Mouse (Mus musculus) hindbrain, embryonic 15.5 days (tissue): ENCODE measurements around the gene Gm17334. TPM values are rescaled to one million over a fixed set of nuclear protein-coding genes. Genes with fewer than 3 reads are reported as not detected.

Experiments used
- ATAC-seq: fragments of 200-750 bp; cut with Nextera tagmentation; 2 replicates; pipeline ENCODE4 v1.8.0; 2017; ENCODE audit warnings: low read depth, moderate number of reproducible peaks, moderate TSS enrichment; ENCODE audit not compliant: low FRiP score
- H3K27ac ChIP-seq: fragments of 300-500 bp; sonication (generic); replicated peaks from 2 replicates; pipeline ENCODE4 v1.5.1; 2015; ENCODE audit warnings: mild to moderate bottlenecking, inconsistent platforms
- H3K27me3 ChIP-seq: fragments of 300-500 bp; sonication (generic); 2 replicates; pipeline ENCODE4 v1.6.1; 2015; ENCODE audit warnings: control low read depth, inconsistent platforms
- H3K36me3 ChIP-seq: fragments of 300-500 bp; sonication (generic); 2 replicates; pipeline ENCODE4 v1.6.1; 2015; ENCODE audit warnings: control low read depth, inconsistent platforms
- H3K4me1 ChIP-seq: fragments of 300-500 bp; sonication (generic); replicated peaks from 2 replicates; pipeline ENCODE4 v1.6.1; 2015; ENCODE audit warnings: control low read depth, inconsistent platforms
- H3K4me2 ChIP-seq: fragments of 300-500 bp; sonication (generic); 2 replicates; pipeline ENCODE4 v1.6.1; 2015; ENCODE audit warnings: moderate library complexity, mild to moderate bottlenecking, inconsistent platforms
- H3K4me3 ChIP-seq: fragments of 300-500 bp; sonication (generic); 2 replicates; pipeline ENCODE4 v1.5.1; 2015; ENCODE audit warnings: mild to moderate bottlenecking, inconsistent platforms
- H3K9ac ChIP-seq: fragments of 300-500 bp; sonication (generic); 2 replicates; pipeline ENCODE4 v1.6.1; 2015; ENCODE audit warnings: inconsistent platforms
- H3K9me3 ChIP-seq: fragments of 300-500 bp; sonication (generic); 2 replicates; pipeline ENCODE4 v1.6.1; 2016; ENCODE audit warnings: control low read depth, inconsistent platforms
- WGBS: fragments of 180-500 bp; shearing (Covaris S2); methylation state at CpG from one replicate; pipeline ENCODE4 v1.1.7; 2015; 5-methylcytosine and 5-hydroxymethylcytosine counted together
- polyA plus RNA-seq: library from polyadenylated mRNA; unstranded; fragments of >200 nt; fragmentation: Nextera tagmentation; extraction: Ambion mirVana; gene quantifications from 2 replicates; pipeline ENCODE4 v1.2.1, GENCODE M21; 2015

The Gm17334 gene
- polyA plus RNA-seq, 1 experiment from 2014 or later = not detected

- ATAC-seq = no peak
- H3K9me3 ChIP-seq = no peaks in the 10 kb centered on the region
- H3K27me3 ChIP-seq = no peaks in the 10 kb centered on the region
- no peak overlapping the region for H3K27ac ChIP-seq
- no peak overlapping the region for H3K9ac ChIP-seq
- H3K36me3 ChIP-seq = no peaks in the 10 kb centered on the region
- H3K4me1 ChIP-seq = no peaks in the 10 kb centered on the region
- WGBS = 44% methylated on average over 5 of the region's 5 CpGs
- H3K4me3 ChIP-seq = no peak overlapping the region
- no peak overlapping the region for H3K4me2 ChIP-seq
These were observed 36.4 kb upstream of the Gm17334 start for GRCm38 (mm10) chr11:53809354-53809753.

DNA sequence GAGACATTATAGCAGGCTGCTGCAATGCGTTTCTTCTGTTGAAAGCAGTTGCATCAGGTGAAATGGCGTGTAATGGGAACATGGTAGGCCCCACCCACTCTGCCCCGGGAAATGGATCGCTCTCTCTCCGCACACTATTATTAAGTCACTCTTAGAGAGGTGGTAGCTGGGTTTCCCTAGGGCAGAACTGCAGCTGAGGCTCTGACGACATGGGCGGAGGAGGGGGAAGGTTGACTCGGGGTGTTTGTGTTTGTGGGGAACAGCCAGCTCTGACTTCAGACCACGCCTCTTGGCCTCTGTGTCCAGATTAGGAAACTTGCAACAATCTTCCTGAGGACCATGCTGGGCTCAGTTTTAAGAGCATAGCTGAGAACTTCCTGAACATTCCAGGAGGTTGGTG is 32.8 kb upstream of the Gm17334 start:
- Histone ChIP-seq H3K4me1 (no peaks in the 10 kb centered on the region), H3K27ac (no peak overlapping the region), H3K9ac (no peak overlapping the region), H3K36me3 (no peaks in the 10 kb centered on the region), H3K4me2 (no peak overlapping the region), H3K9me3 (no peaks in the 10 kb centered on the region), H3K27me3 (no peaks in the 10 kb centered on the region), H3K4me3 (no peak overlapping the region)
- no peak for ATAC-seq
- WGBS = 70% methylated on average over 9 of the region's 9 CpGs

DNA sequence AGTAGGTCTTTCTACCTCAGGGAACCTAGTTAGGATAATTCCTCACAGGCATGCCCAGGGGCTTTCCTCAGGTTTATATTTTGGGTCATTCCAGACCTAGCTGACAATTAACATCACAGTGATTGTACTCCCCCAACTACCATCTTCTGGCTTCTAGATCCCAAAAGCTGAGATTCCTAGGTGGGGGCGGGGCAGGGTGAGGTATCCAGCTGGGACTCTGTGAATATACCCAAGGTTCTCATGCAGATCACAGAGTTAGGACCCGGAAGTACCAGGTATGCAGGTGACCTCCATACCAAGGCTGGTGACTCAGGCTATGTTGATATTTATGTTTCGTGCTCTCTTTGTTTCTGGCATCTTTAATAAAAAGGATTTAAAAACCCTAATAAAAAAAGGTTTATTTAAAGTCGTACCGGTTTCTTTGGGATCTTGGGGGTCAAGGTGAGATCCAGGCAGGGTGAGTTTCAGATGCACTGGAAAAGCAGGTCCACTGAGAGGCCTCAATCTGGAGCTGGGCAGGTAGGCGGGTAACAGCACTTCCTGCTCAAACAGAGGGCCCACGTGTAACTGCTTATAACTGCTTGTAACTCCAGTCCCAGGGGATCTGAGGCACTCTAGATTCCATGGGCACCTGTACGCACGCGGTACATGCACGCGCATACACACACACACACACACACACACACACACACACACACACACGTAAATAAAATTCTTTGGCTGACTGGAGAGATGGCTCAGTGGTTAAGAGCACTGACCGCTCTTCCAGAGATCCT is 31.8 kb upstream of the Gm17334 start:
- H3K4me3 ChIP-seq = no peak overlapping the region
- no peak overlapping the region for H3K27ac ChIP-seq
- no peak overlapping the region for H3K9ac ChIP-seq
- H3K27me3 ChIP-seq = no peaks in the 10 kb centered on the region
- WGBS = 82% methylated on average over 14 of the region's 14 CpGs
- no peak for ATAC-seq
- no peaks in the 10 kb centered on the region for H3K4me1 ChIP-seq
- H3K4me2 ChIP-seq = no peak overlapping the region
- no peaks in the 10 kb centered on the region for H3K36me3 ChIP-seq
- no peaks in the 10 kb centered on the region for H3K9me3 ChIP-seq

GRCm38 (mm10) chr11:53803494-53803893 is 30.5 kb upstream of the Gm17334 start:
- no peak overlapping the region for H3K4me3 ChIP-seq
- H3K27ac ChIP-seq = no peak overlapping the region
- H3K9me3 ChIP-seq = no peaks in the 10 kb centered on the region
- ATAC-seq = no peak
- H3K4me2 ChIP-seq = no peak overlapping the region
- no peaks in the 10 kb centered on the region for H3K36me3 ChIP-seq
- H3K4me1 ChIP-seq = no peaks in the 10 kb centered on the region
- no peak overlapping the region for H3K9ac ChIP-seq
- H3K27me3 ChIP-seq = no peaks in the 10 kb centered on the region
- WGBS = 87% methylated on average over 6 of the region's 6 CpGs

- no peak for ATAC-seq
- Histone ChIP-seq H3K4me3 (no peak overlapping the region), H3K27me3 (no peaks in the 10 kb centered on the region), H3K36me3 (no peaks in the 10 kb centered on the region), H3K9ac (no peak overlapping the region), H3K27ac (no peak overlapping the region), H3K9me3 (no peaks in the 10 kb centered on the region), H3K4me2 (no peak overlapping the region), H3K4me1 (no peaks in the 10 kb centered on the region)
- WGBS = 85% methylated on average over 12 of the region's 12 CpGs
These were observed 30.1 kb upstream of the Gm17334 start for GRCm38 (mm10) chr11:53803093-53803492.

DNA sequence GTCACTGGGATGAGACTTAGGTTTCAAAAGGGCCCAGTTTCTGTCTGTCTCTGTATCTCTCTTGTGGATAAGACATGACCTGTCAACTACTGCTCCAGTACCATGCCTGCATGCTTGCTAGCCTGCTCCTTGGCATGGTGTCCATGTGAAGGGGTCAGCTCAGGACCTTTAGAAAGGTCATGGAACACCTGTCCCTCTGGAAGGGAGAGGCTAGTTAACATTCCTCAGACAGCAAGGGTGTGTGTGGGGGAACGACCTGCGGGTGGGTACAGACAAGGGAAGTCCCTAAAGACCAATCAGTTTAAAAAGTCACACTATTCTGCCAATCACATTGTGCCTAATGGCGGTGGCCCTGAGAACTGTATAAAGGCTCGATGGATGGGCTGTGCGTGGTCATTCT is 28.0 kb upstream of the Gm17334 start:
- no peaks in the 10 kb centered on the region for H3K9me3 ChIP-seq
- WGBS = 91% methylated on average over 5 of the region's 5 CpGs
- no peak overlapping the region for H3K27ac ChIP-seq
- H3K9ac ChIP-seq = no peak overlapping the region
- no peak overlapping the region for H3K4me2 ChIP-seq
- H3K4me3 ChIP-seq = no peak overlapping the region
- ATAC-seq = no peak
- H3K36me3 ChIP-seq = no peaks in the 10 kb centered on the region
- H3K27me3 ChIP-seq = no peaks in the 10 kb centered on the region
- H3K4me1 ChIP-seq = 0 out of 2 replicates have a peak, but pooled peaks cover 8% of the 10 kb centered on the region

DNA sequence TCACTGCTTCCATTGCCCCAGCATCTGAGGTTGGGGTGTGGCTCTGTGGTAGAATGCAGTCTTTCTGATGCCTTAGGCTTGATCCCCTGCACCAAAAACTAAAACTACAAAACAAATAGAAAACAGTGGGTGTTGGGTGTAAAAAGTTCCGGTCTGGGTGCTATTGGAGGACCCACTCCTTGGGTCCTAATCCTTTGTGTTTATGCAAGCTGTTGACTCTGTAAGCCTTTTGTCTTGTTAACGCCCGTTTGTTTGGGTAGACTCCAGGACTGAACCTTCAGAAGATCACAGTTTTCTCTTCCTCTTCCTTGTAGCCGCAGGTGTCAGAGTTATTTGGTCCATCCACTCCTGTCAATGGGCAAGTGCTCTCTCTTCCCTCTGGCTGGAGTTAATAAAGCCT is 27.0 kb upstream of the Gm17334 start:
- H3K27ac ChIP-seq = no peak overlapping the region
- no peak overlapping the region for H3K9ac ChIP-seq
- H3K36me3 ChIP-seq = no peaks in the 10 kb centered on the region
- H3K9me3 ChIP-seq = no peaks in the 10 kb centered on the region
- 58% methylated on average over 4 of the region's 4 CpGs for WGBS
- H3K4me3 ChIP-seq = no peak overlapping the region
- H3K4me2 ChIP-seq = no peak overlapping the region
- 0 out of 2 replicates have a peak, but pooled peaks cover 8% of the 10 kb centered on the region for H3K4me1 ChIP-seq
- ATAC-seq = no peak
- no peaks in the 10 kb centered on the region for H3K27me3 ChIP-seq

DNA sequence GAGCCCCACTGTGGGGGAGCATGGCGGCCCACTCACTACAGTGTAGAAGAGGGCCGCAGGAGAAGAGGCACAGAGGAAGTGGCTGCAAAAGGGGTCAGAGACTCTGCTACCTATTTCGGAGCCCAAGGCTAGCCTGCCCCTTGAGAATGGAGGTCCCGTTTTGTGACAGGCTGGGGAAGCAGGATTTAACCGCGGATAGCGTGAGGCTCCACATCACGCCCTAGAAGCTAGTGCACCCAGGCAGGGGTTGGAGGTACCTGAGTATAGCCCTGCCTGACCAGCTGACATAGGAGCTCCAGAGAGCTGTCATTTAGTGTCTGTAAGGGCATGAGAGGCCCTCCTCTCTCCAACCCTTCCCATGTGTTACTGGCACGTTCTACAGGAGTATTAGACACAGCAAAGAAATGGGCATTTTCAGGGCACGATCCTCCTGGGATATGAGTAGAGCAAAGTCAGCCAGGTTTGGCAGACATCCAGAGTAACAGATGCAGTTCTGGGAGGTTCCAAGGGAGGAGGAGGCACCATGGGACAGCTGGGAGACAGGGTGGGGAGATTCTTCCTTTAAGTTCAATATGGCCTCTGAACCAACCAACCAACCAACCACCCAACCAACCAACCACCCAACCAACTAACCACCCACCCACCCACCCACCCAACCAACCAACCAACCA is 25.2 kb upstream of the Gm17334 start:
- Histone ChIP-seq H3K27me3 (no peaks in the 10 kb centered on the region), H3K9me3 (no peaks in the 10 kb centered on the region), H3K4me2 (no peak overlapping the region), H3K27ac (no peak overlapping the region), H3K4me3 (no peak overlapping the region), H3K4me1 (0 out of 2 replicates have a peak, but pooled peaks cover 8% of the 10 kb centered on the region), H3K36me3 (no peaks in the 10 kb centered on the region), H3K9ac (no peak overlapping the region)
- no peak for ATAC-seq
- WGBS = 92% methylated on average over 10 of the region's 10 CpGs

GRCm38 (mm10) chr11:53797386-53797920 is 24.5 kb upstream of the Gm17334 start:
- Histone ChIP-seq H3K36me3 (no peaks in the 10 kb centered on the region), H3K4me2 (no peak overlapping the region), H3K9ac (no peak overlapping the region), H3K27ac (no peak overlapping the region), H3K4me1 (0 out of 2 replicates have a peak, but pooled peaks cover 8% of the 10 kb centered on the region), H3K9me3 (no peaks in the 10 kb centered on the region), H3K4me3 (no peak overlapping the region), H3K27me3 (no peaks in the 10 kb centered on the region)
- ATAC-seq = no peak
- 56% methylated on average over 6 of the region's 6 CpGs for WGBS

- H3K27ac ChIP-seq = no peak overlapping the region
- no peak overlapping the region for H3K4me3 ChIP-seq
- H3K27me3 ChIP-seq = no peaks in the 10 kb centered on the region
- no peaks in the 10 kb centered on the region for H3K9me3 ChIP-seq
- no peak overlapping the region for H3K9ac ChIP-seq
- WGBS = 60% methylated on average over 12 of the region's 12 CpGs
- no peaks in the 10 kb centered on the region for H3K36me3 ChIP-seq
- no peak for ATAC-seq
- 0 out of 2 replicates have a peak, but pooled peaks cover 8% of the 10 kb centered on the region for H3K4me1 ChIP-seq
- no peak overlapping the region for H3K4me2 ChIP-seq
These were observed 23.6 kb upstream of the Gm17334 start for GRCm38 (mm10) chr11:53796409-53797151.

- Histone ChIP-seq H3K9me3 (no peaks in the 10 kb centered on the region), H3K9ac (no peak overlapping the region), H3K36me3 (no peaks in the 10 kb centered on the region), H3K27ac (no peak overlapping the region), H3K4me1 (0 out of 2 replicates have a peak, but pooled peaks cover 8% of the 10 kb centered on the region), H3K4me3 (no peak overlapping the region), H3K27me3 (no peaks in the 10 kb centered on the region), H3K4me2 (no peak overlapping the region)
- no peak for ATAC-seq
- 66% methylated on average over 8 of the region's 8 CpGs for WGBS
These were observed 22.8 kb upstream of the Gm17334 start for GRCm38 (mm10) chr11:53795813-53796212.
